Mouse (Mus musculus) bone marrow macrophage, adult 2 months (primary cell): ENCODE measurements around the gene Pigu.

Experiments
- CTCF ChIP-seq: IDR thresholded peaks from 2 replicates; pipeline ENCODE4 v1.5.1; 2012; ENCODE audit warnings: low read depth, mild to moderate bottlenecking, low read length, moderate library complexity
- POLR2A ChIP-seq: IDR thresholded peaks from 2 replicates; pipeline ENCODE4 v1.6.1; 2012; ENCODE audit warnings: mild to moderate bottlenecking, low read depth, low read length, borderline replicate concordance

GRCm38 (mm10) chr2:155386534-155386899 lies 29.3 kb upstream of the Pigu start:
- TF ChIP-seq POLR2A = no peak
- no peak for TF ChIP-seq CTCF
